Mouse (Mus musculus) spleen, adult 2 months (tissue): ENCODE results near the gene Neurod2.

Source experiments
- CTCF ChIP-seq: fragments of 200-500 bp; IDR thresholded peaks from 2 replicates; pipeline ENCODE4 v1.5.1; 2011; ENCODE audit warnings: mild to moderate bottlenecking, inconsistent platforms; ENCODE audit not compliant: insufficient read depth, insufficient read length, insufficient replicate concordance; ENCODE audit errors: extremely low read depth
- POLR2A ChIP-seq: fragments of 200-500 bp; IDR thresholded peaks from 2 replicates; pipeline ENCODE4 v1.6.1; 2011; ENCODE audit warnings: low read depth, low read length, inconsistent platforms

- TF ChIP-seq POLR2A (peak; percentile 68), CTCF (no peak)
These were observed 29.0 kb upstream of the Neurod2 start, which contains the start of gene Stard3 for GRCm38 (mm10) chr11:98358161-98359083.
